Mouse (Mus musculus) bone marrow macrophage, adult 2 months (primary cell): ENCODE measurements around the gene Gm12794.
"Not testable (repeated sequence)": the region's sequence is repeated elsewhere in the genome, so short reads cannot be mapped to it uniquely, and the experiment has no call there.

Source experiments
- CTCF ChIP-seq: IDR thresholded peaks from 2 replicates; pipeline ENCODE4 v1.5.1; 2012; ENCODE audit warnings: low read depth, mild to moderate bottlenecking, low read length, moderate library complexity
- POLR2A ChIP-seq: IDR thresholded peaks from 2 replicates; pipeline ENCODE4 v1.6.1; 2012; ENCODE audit warnings: mild to moderate bottlenecking, low read depth, low read length, borderline replicate concordance

- TF ChIP-seq CTCF, POLR2A: not testable (repeated sequence)
Measured at GRCm38 (mm10) chr4:101908821-101909220, 31.4 kb upstream of the Gm12794 start, which contains the start of gene Gm12800.
